Comparison of ENCODE assay signal across 11 mouse cellular contexts in genomic region chr11:6086991-6087390, GRCm38 (mm10). TPM values are rescaled to one million over a fixed set of nuclear protein-coding genes. Genes with fewer than 3 reads are reported as not detected.
DNase-seq lines count a peak whose midpoint lies in the region; ATAC-seq and TF ChIP-seq lines count a peak whose summit lies in the region.
"Had no signal": no experiment of that assay in that cellular context is flagged by ENCODE, and none has a peak within 500 bp of the region (broad histone marks: within the 10 kb centered on the region; RNA-seq: fewer than 3 reads in every experiment).

No protein-coding gene starts in this region.

- no peaks in the 10 kb centered on the region for H3K27me3 ChIP-seq in heart, embryonic 11.5 days (ENCODE audit: control insufficient read depth, insufficient read depth, low read length)
- H3K27me3 ChIP-seq in forebrain, postnatal 0 days (ENCODE audit: insufficient read depth, low read length) = no peaks in the 10 kb centered on the region

- DNase-seq in heart, postnatal 10 days = no peak
- peak; percentile 48 to 57 for DNase-seq in layer of hippocampus, adult 8-10 months (ENCODE audit: low spot score in 2 of 2)
- no peak for DNase-seq in layer of hippocampus, postnatal 25 days (ENCODE audit: extremely low spot score in 1 of 2, low spot score in 1 of 2)
- DNase-seq in forebrain, postnatal 0 days = peak; percentile 73
- DNase-seq in left cerebral cortex, postnatal 25 days (ENCODE audit: low spot score in 2 of 2) = peak; percentile 66 to 84
- DNase-seq in adipocyte (ENCODE audit: low spot score) = no peak
- no peak for DNase-seq in spleen, adult 12 weeks (ENCODE audit: low spot score)
- DNase-seq: thymus, postnatal 25 days had no signal

- no peak overlapping the region for H3K4me2 ChIP-seq in heart, embryonic 11.5 days
- no peak overlapping the region for H3K4me2 ChIP-seq in forebrain, postnatal 0 days (ENCODE audit: low read depth)

- H3K4me1 ChIP-seq in heart, embryonic 11.5 days (ENCODE audit: control insufficient read depth, insufficient read depth, low read length) = peaks cover 12% of the 10 kb centered on the region
- peaks cover 15% of the 10 kb centered on the region; the same call in 1 of the 2 replicates for H3K4me1 ChIP-seq in forebrain, postnatal 0 days (ENCODE audit: insufficient read depth)

- H3K36me3 ChIP-seq in heart, embryonic 11.5 days (ENCODE audit: control insufficient read depth, insufficient read depth, low read length) = no peaks in the 10 kb centered on the region
- H3K36me3 ChIP-seq in forebrain, postnatal 0 days (ENCODE audit: insufficient read depth) = no peaks in the 10 kb centered on the region

- peak overlapping the region; percentile 54; the same call in 1 of the 2 replicates for H3K9ac ChIP-seq in heart, embryonic 11.5 days (ENCODE audit: low read depth, low read length)
- no peak overlapping the region; the same call in 1 of the 2 replicates for H3K9ac ChIP-seq in forebrain, postnatal 0 days

- H3K4me3 ChIP-seq in heart, embryonic 11.5 days (ENCODE audit: low read depth, low read length) = no peak overlapping the region
- no peak overlapping the region for H3K4me3 ChIP-seq in forebrain, postnatal 0 days (ENCODE audit: low read depth, low read length)
- H3K4me3 ChIP-seq: erythroblast, embryonic 14.5 days had no signal

- no peaks in the 10 kb centered on the region for H3K9me3 ChIP-seq in heart, embryonic 11.5 days (replicated peaks; ENCODE audit: control insufficient read depth, low read length)
- no peaks in the 10 kb centered on the region for H3K9me3 ChIP-seq in forebrain, postnatal 0 days (ENCODE audit: low read length)

- peak; percentile 19; the same call in 1 of the 2 replicates for TF ChIP-seq CTCF in forebrain, postnatal 0 days (IDR thresholded peaks at IDR 0.05; ENCODE audit: low read depth)

- intact Hi-C loops in heart, postnatal 10 days (cut with DNase I) = no loop called here
- intact Hi-C loops in left cerebral cortex, postnatal 25 days (cut with DNase I) = no loop called here

- peak overlapping the region; percentile 50; the same call in 1 of the 2 replicates for H3K27ac ChIP-seq in heart, embryonic 11.5 days (ENCODE audit: low read depth, low read length)
- H3K27ac ChIP-seq in forebrain, postnatal 0 days (ENCODE audit: low read depth, low read length) = peak overlapping the region; percentile 88

- ATAC-seq in heart, embryonic 11.5 days (replicated peaks; ENCODE audit: insufficient number of reproducible peaks, low FRiP score, low TSS enrichment) = no peak
- peak; percentile 89 for ATAC-seq in forebrain, postnatal 0 days
- ATAC-seq: Patski had no signal

- WGBS in heart, embryonic 11.5 days (ENCODE audit: insufficient replicate concordance) = 41% methylated on average over 4 of the region's 4 CpGs
- WGBS in forebrain, postnatal 0 days = 42% methylated on average over 4 of the region's 4 CpGs

RNA-seq across cellular contexts. Expression of gene Camk2b, which starts 20.8 kb away (rescaled TPM):
- 2.4 and 2.7 TPM in 2 replicates for polyA plus RNA-seq in heart, embryonic 11.5 days (2014; fragmentation: Nextera tagmentation; extraction: Ambion mirVana)
- 1 to 10 TPM; 7.4 to 7.7 TPM for total RNA-seq in heart, postnatal 10 days (2021)
- total RNA-seq in layer of hippocampus, adult 8-10 months (2022) = 1,000 to 10,000 TPM in 2 of 4 experiments, 100 to 1,000 TPM in 2; 958 to 1,016 (median 997) TPM
- total RNA-seq in layer of hippocampus, postnatal 25 days (2021) = 1,000 to 10,000 TPM; 1,142 to 1,238 TPM
- total RNA-seq in forebrain, postnatal 0 days (2014; rRNA removed) = 271 and 284 TPM in 2 replicates
- polyA plus RNA-seq in forebrain, postnatal 0 days (2015; fragmentation: Nextera tagmentation; extraction: Ambion mirVana) = 227 and 280 TPM in 2 replicates
- total RNA-seq in left cerebral cortex, postnatal 25 days (2021) = 100 to 1,000 TPM; 645 to 685 TPM
- polyA plus RNA-seq: erythroblast, embryonic 14.5 days had no signal

Comparison
In these comparisons a context has a peak if more than half of its experiments do, and no peak if none do; other contexts are left out.
1. DNase-seq: peak in layer of hippocampus, adult 8-10 months (2 of 2), forebrain, postnatal 0 days (single experiment) and left cerebral cortex, postnatal 25 days (2 of 2); none in heart, postnatal 10 days (0 of 2), layer of hippocampus, postnatal 25 days (0 of 2), adipocyte (single experiment) and spleen, adult 12 weeks (single experiment).
2. RNA of gene Camk2b, which starts 20.8 kb away (total RNA-seq): 1,142 to 1,238 TPM in layer of hippocampus, postnatal 25 days, 958 to 1,016 TPM in layer of hippocampus, adult 8-10 months, 645 to 685 TPM in left cerebral cortex, postnatal 25 days and 271 to 284 TPM in forebrain, postnatal 0 days; 7.4 to 7.7 TPM in heart, postnatal 10 days; every median in the first group is over 10 times any median in the second.